Mouse (Mus musculus) left cerebral cortex, postnatal 4 days (tissue): ENCODE measurements at regions not wholly inside any gene's neighbourhood (a gene's known extent, or its start where the extent isn't known, plus 50 kb on each side); places are given as distances from the start of the nearest gene placed in this dataset.
A peak's percentile ranks its signal among the peaks of the same experiment; 100 is the strongest.

Source experiments
- DNase-seq: peaks from one replicate; pipeline ENCODE4 v3.0.0-alpha.2; 2022
- intact Hi-C: fragments of 180-260 bp; cut with DNase I; formaldehyde crosslinking; loops from one replicate; pipeline ENCODE4 v1.15.1; 2025

DNA sequence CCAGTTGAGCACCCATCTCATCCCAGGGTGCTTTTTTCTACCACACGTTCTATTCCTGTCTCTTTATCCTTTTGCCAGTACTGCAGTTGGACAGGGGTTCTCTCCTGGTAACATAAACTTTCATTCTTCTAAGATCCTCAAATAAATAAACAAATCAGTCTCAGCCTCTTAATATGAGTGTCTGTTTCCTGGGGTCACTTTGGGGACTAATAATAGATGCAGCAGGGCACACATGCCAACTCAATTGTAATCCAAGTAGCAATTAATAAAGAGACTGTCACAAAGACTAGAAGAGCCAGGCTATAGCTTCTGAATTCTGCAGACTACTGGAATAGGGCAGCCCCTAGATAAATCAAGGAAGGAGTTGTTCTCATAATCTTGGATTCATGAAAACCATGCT, 108.9 kb downstream of the Uchl5 start:
- DNase-seq = no peak
- intact Hi-C loops = no loop called here

DNA sequence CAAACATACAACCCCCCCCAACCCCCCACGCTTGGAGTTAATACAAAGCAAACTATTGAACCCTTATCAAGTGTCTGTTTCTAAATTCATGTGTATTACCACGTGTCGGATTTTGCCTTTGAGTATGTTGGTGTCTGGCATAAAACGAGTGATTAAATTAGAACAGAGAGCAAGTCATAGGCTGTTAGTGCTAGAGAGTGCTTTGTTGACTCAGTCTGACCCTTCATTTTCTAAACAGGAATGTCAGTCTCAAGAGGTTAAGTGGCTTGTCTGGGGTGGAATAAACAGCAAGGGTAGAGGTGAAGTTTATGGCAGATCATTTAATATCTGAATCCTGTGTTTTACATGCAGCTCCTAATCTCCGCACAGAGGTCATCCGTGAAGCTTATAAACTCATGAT, 104.1 kb downstream of the Uchl5 start:
- DNase-seq = no peak
- intact Hi-C loops = no loop called here

DNA sequence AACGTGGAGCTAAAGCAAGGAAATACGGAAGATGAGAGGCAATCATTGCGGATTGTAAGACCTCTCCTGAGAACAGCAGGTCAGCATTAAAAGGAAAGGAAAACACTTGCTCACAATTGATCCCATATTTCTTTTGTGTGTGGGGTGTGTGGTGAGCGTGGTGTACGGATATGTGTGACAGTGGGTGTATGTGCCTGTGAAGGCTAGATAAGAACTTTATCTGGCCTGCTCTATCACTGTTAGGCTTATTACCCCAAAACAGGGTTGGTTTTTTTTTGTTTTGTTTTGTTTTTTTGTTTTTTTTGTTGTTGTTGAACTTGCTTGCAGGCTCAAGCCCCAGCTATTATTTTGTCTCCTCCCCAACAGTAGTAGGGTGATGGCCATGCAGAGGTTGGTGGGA, 102.5 kb downstream of the Uchl5 start:
- intact Hi-C loops = no loop called here

DNA sequence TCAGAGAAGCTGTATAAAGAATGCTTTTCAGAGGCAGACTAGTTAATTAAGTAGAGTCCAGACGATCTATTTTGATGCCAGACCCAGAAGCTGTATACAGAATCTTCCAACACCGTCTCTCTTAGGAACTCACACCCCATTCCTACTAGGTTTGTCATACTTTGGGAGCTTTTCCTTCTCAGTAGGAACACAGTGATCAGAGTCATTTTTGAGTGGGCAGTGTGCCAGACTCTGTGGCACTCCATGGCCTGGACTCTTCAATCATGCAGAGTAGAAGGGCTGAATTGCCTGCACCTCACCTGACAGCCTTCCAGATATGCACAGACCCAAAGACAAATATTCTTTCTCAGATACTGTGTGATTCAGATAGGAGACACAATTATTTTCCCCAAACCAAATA, 101.2 kb downstream of the Uchl5 start:
- intact Hi-C loops = no loop called here
- peak; percentile 13 for DNase-seq

More for the DNA sequence above, 102.5 kb downstream of the Uchl5 start:
- DNase-seq = no peak

DNA sequence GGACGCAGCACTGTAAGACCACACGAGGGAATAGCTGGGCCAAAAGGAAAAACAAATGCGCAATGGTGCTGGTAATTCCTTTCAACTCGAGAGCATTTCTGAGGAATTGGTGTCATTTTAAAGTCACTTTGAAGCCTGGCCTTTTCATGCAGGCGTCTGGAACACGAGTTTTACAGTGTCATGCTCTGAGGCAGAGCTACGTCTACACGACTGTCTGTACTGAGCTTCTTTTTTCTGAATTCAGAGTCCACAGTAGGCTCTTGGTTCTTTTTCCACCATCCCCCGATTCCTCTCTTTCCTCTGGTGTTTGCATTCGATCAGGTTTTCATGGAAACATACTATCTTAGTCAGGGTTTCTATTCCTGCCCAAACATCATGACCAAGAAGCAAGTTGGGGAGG, 83.2 kb downstream of the Uchl5 start:
- no peak for DNase-seq
- intact Hi-C loops = no loop called here

DNA sequence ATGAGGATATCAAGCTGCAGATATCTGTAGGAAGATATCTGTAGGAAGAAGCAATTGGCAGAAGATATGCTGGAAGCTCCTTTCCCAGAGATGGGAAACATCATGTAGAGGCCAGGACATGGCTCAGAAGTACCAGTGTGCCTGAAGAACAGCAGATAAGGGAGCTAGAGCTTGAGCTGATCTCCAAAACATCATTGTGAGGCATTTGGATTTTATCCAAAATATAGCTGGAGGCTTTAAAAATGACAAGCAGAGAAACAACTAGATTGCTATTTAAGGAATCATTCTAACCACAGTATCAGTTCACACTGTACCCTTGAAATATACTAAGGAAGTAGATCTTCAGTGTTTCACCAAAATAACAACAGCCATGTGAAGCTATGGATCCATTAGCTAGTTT, 81.5 kb downstream of the Uchl5 start:
- intact Hi-C loops = no loop called here
- DNase-seq = no peak
